27 mouse cellular contexts compared by ENCODE assay signal in genomic region chr1:151250109-151250508, GRCm38 (mm10). TPM values are rescaled to one million over a fixed set of nuclear protein-coding genes. Genes with fewer than 3 reads are reported as not detected.
DNase-seq lines count a peak whose midpoint lies in the region; ATAC-seq and TF ChIP-seq lines count a peak whose summit lies in the region.
"Had no signal": no experiment of that assay in that cellular context is flagged by ENCODE, and none has a peak within 500 bp of the region (broad histone marks: within the 10 kb centered on the region; RNA-seq: fewer than 3 reads in every experiment).

No protein-coding gene starts in this region.

- TF ChIP-seq CTCF in liver, adult 2 months (IDR thresholded peaks at IDR 0.05; ENCODE audit: low read depth, low read length): no peak
- TF ChIP-seq CTCF in C2C12 (IDR thresholded peaks at IDR 0.05; ENCODE audit: control insufficient read depth, insufficient read depth, insufficient read length): no peak

- no peak overlapping the region for H3K4me2 ChIP-seq in liver, embryonic 11.5 days
- H3K4me2 ChIP-seq in midbrain, embryonic 14.5 days (ENCODE audit: low read length): no peak overlapping the region
- H3K4me2 ChIP-seq: hindbrain, embryonic 12.5 days had no signal

- H3K36me3 ChIP-seq in liver, adult 2 months (ENCODE audit: control insufficient read depth, insufficient read depth, low read length): no peaks in the 10 kb centered on the region
- H3K36me3 ChIP-seq in liver, embryonic 11.5 days (ENCODE audit: control insufficient read depth, insufficient read depth, low read length): no peaks in the 10 kb centered on the region
- H3K36me3 ChIP-seq in C2C12 (ENCODE audit: control insufficient read depth, insufficient read depth): peaks cover 9% of the 10 kb centered on the region
- no peaks in the 10 kb centered on the region for H3K36me3 ChIP-seq in ES-E14 (ENCODE audit: control insufficient read depth, insufficient read depth, low read length, poor library complexity, severe bottlenecking)
- no peaks in the 10 kb centered on the region for H3K36me3 ChIP-seq in macrophage (ENCODE audit: inconsistent target)
- H3K36me3 ChIP-seq in midbrain, embryonic 14.5 days (ENCODE audit: control insufficient read depth, insufficient read depth, low read length): no peaks in the 10 kb centered on the region
- H3K36me3 ChIP-seq: hindbrain, embryonic 12.5 days; limb, embryonic 13.5 days; lung, embryonic 15.5 days; stomach, embryonic 15.5 days had no signal

- in situ Hi-C loops in ES-E14 (cut with MboI; ENCODE audit: low sequenced_read_pairs in 2 of 2, unreplicated experiment in 2 of 2): no loop called here

- ATAC-seq in liver, embryonic 11.5 days (replicated peaks; ENCODE audit: low FRiP score): no peak
- no peak for ATAC-seq in midbrain, embryonic 14.5 days (ENCODE audit: low FRiP score, low TSS enrichment)
- ATAC-seq: forebrain, embryonic 16.5 days had no signal

- DNase-seq in liver, adult 2 months (ENCODE audit: extremely low read depth, low read depth, low spot score): no peak
- no peak for DNase-seq in liver, embryonic 11.5 days (ENCODE audit: low spot score)
- DNase-seq in ES-E14 (ENCODE audit: low read depth, low spot score): no peak
- DNase-seq in adrenal gland, postnatal 36 days: no peak
- no peak for DNase-seq in midbrain, embryonic 14.5 days
- DNase-seq: cerebellum, adult 8-10 months had no signal

- no peak overlapping the region for H3K27ac ChIP-seq in liver, adult 2 months (replicated peaks; ENCODE audit: insufficient read depth, low read depth, low read length)
- H3K27ac ChIP-seq in liver, embryonic 11.5 days (ENCODE audit: low read depth, low read length): no peak overlapping the region
- H3K27ac ChIP-seq in ES-E14 (ENCODE audit: insufficient read depth, low read depth, low read length, poor library complexity, severe bottlenecking) (no peak overlapping the region), macrophage (peak overlapping the region; percentile 89)
- H3K27ac ChIP-seq in midbrain, embryonic 14.5 days (replicated peaks; ENCODE audit: low read depth, low read length): no peak overlapping the region
- H3K27ac ChIP-seq: hindbrain, embryonic 12.5 days; limb, embryonic 13.5 days; lung, embryonic 15.5 days; stomach, embryonic 15.5 days had no signal

- H3K4me1 ChIP-seq in liver, adult 2 months (ENCODE audit: control insufficient read depth, insufficient read depth, low read length): no peaks in the 10 kb centered on the region
- H3K4me1 ChIP-seq in liver, embryonic 11.5 days (replicated peaks; ENCODE audit: control insufficient read depth, insufficient read depth, low read length): 0 out of 2 replicates have a peak, but pooled peaks cover 5% of the 10 kb centered on the region
- peaks cover 7 to 10% of the 10 kb centered on the region in 2 experiments; a peak in 2 of 4 replicates for H3K4me1 ChIP-seq in ES-E14 (ENCODE audit: control insufficient read depth in 2 of 2, insufficient read depth in 2 of 2, low read length in 2 of 2, poor library complexity in 1 of 2)
- no peaks in the 10 kb centered on the region for H3K4me1 ChIP-seq in midbrain, embryonic 14.5 days (ENCODE audit: control insufficient read depth, insufficient read depth, low read length)
- H3K4me1 ChIP-seq: lung, embryonic 15.5 days; stomach, embryonic 15.5 days had no signal

- H3K27me3 ChIP-seq in liver, adult 2 months (ENCODE audit: control insufficient read depth, insufficient read depth, low read length): no peaks in the 10 kb centered on the region
- H3K27me3 ChIP-seq in liver, embryonic 11.5 days (replicated peaks; ENCODE audit: control insufficient read depth, insufficient read depth, low read length): no peaks in the 10 kb centered on the region
- no peaks in the 10 kb centered on the region for H3K27me3 ChIP-seq in C2C12 (ENCODE audit: control insufficient read depth, insufficient read depth, insufficient read length)
- no peaks in the 10 kb centered on the region for H3K27me3 ChIP-seq in midbrain, embryonic 14.5 days (ENCODE audit: control insufficient read depth, insufficient read depth, low read length)
- H3K27me3 ChIP-seq: hindbrain, embryonic 12.5 days; limb, embryonic 13.5 days; lung, embryonic 15.5 days; stomach, embryonic 15.5 days had no signal

- TF ChIP-seq POLR2A in liver, adult 2 months (IDR thresholded peaks at IDR 0.05; ENCODE audit: extremely low read depth, insufficient read depth, low read length): no peak

- H3ac ChIP-seq in C2C12 (ENCODE audit: control insufficient read depth, insufficient read length, low read depth): no peak overlapping the region

- H3K4me3 ChIP-seq in liver, adult 2 months (ENCODE audit: insufficient read depth, low read depth, low read length): peak overlapping the region; percentile 37
- no peak overlapping the region for H3K4me3 ChIP-seq in liver, embryonic 11.5 days (ENCODE audit: low read depth, low read length)
- H3K4me3 ChIP-seq in C2C12 (ENCODE audit: insufficient read depth, poor library complexity, severe bottlenecking) (peak overlapping the region; percentile 0), ES-E14 (ENCODE audit: insufficient read depth in 1 of 2, low read depth in 1 of 2, low read length in 2 of 2, poor library complexity in 1 of 2, severe bottlenecking in 1 of 2) (no peak overlapping the region), macrophage (ENCODE audit: inconsistent target) (peak overlapping the region; percentile 25)
- H3K4me3 ChIP-seq in midbrain, embryonic 14.5 days (replicated peaks; ENCODE audit: low read depth, low read length): no peak overlapping the region
- H3K4me3 ChIP-seq: hindbrain, embryonic 12.5 days; limb, embryonic 13.5 days; stomach, embryonic 15.5 days had no signal

- H3K9ac ChIP-seq in liver, adult 2 months (ENCODE audit: low read depth, low read length): no peak overlapping the region
- no peak overlapping the region for H3K9ac ChIP-seq in liver, embryonic 11.5 days (ENCODE audit: low read depth, low read length)
- no peak overlapping the region for H3K9ac ChIP-seq in ES-E14 (ENCODE audit: insufficient read depth, low read depth, low read length, poor library complexity, severe bottlenecking)
- no peak overlapping the region for H3K9ac ChIP-seq in midbrain, embryonic 14.5 days (replicated peaks; ENCODE audit: low read length)
- H3K9ac ChIP-seq: hindbrain, embryonic 12.5 days; limb, embryonic 13.5 days; lung, embryonic 15.5 days; stomach, embryonic 15.5 days had no signal

- H3K79me3 ChIP-seq in C2C12 (ENCODE audit: low read depth): no peaks in the 10 kb centered on the region

- no peaks in the 10 kb centered on the region for H3K79me2 ChIP-seq in liver, adult 2 months (ENCODE audit: control insufficient read depth, insufficient read depth, low read length)
- H3K79me2 ChIP-seq in C2C12 (ENCODE audit: control insufficient read depth, insufficient read depth) (peaks cover 15% of the 10 kb centered on the region), macrophage (ENCODE audit: inconsistent target) (peaks cover 27% of the 10 kb centered on the region)

- WGBS in liver, adult 2 months: 94% methylated on average over 3 of the region's 3 CpGs
- whole genome bisulfite sequencing in liver, embryonic 11.5 days: 89% methylated on average over 3 of the region's 3 CpGs
- WGBS in macrophage (ENCODE audit: missing documents): 41% methylated on average over 3 of the region's 3 CpGs
- 93% methylated on average over 3 of the region's 3 CpGs for WGBS in midbrain, embryonic 14.5 days

- no peaks in the 10 kb centered on the region for H3K9me3 ChIP-seq in liver, embryonic 11.5 days (ENCODE audit: control insufficient read depth, low read length)
- H3K9me3 ChIP-seq in ES-E14 (ENCODE audit: control insufficient read depth, insufficient read depth, low read depth, low read length): no peaks in the 10 kb centered on the region
- no peaks in the 10 kb centered on the region for H3K9me3 ChIP-seq in midbrain, embryonic 14.5 days (ENCODE audit: control insufficient read depth, low read length)
- H3K9me3 ChIP-seq: hindbrain, embryonic 12.5 days; limb, embryonic 13.5 days; lung, embryonic 15.5 days; stomach, embryonic 15.5 days had no signal

RNA-seq across cellular contexts. Expression of gene Gm47996, which starts 40.2 kb away (rescaled TPM):
- not detected in 2 replicates for total RNA-seq in liver, adult 2 months (2014; rRNA removed)
- not detected in 2 replicates for polyA plus RNA-seq in liver, adult 2 months (2012; rRNA removed)
- 0.26 and 0.27 TPM in 2 replicates for polyA plus RNA-seq in liver, embryonic 11.5 days (2014; fragmentation: Nextera tagmentation; extraction: Ambion mirVana)
- not detected for polyA plus RNA-seq in C2C12 (2012; fragmentation: generic; extraction: Trizol)
- total RNA-seq in ES-E14 (2012; rRNA removed): 0.40 and 1.2 TPM in 2 replicates
- not detected for total RNA-seq in macrophage (2018; cell fraction: chromatin; rRNA removed)
- total RNA-seq in macrophage (2018; cell fraction: cytosol; rRNA removed): not detected
- not detected for total RNA-seq in macrophage (2018; cell fraction: nucleus; rRNA removed)
- polyA plus RNA-seq in macrophage (2018): not detected in 3 replicates
- total RNA-seq in adrenal gland, postnatal 36 days (2021): not detected
- polyA plus RNA-seq in midbrain, embryonic 14.5 days (2014; fragmentation: Nextera tagmentation; extraction: Ambion mirVana): not detected in 2 replicates
- total RNA-seq: adrenal gland, postnatal 4 days; heart, postnatal 14 days; layer of hippocampus, postnatal 14 days; left cerebral cortex, postnatal 10 days; megakaryocyte, adult 5-6 weeks; neutrophil, adult 5-6 weeks had no signal
- polyA plus RNA-seq: embryonic facial prominence, embryonic 11.5 days; forebrain, embryonic 16.5 days; hindbrain, embryonic 12.5 days; inflammation-experienced regulatory T-cells, adult 6 months; kidney, embryonic 14.5 days; limb, embryonic 13.5 days; lung, embryonic 15.5 days; midbrain, embryonic 16.5 days; stomach, embryonic 15.5 days; thymus, postnatal 0 days had no signal

RNA-seq across cellular contexts. Expression of gene 3110040M04Rik, which starts 46.2 kb away (rescaled TPM):
- not detected in 2 replicates for total RNA-seq in liver, adult 2 months (2014; rRNA removed)
- polyA plus RNA-seq in liver, adult 2 months (2012; rRNA removed): not detected in 2 replicates
- 1.0 and 1.2 TPM in 2 replicates for polyA plus RNA-seq in liver, embryonic 11.5 days (2014; fragmentation: Nextera tagmentation; extraction: Ambion mirVana)
- polyA plus RNA-seq in C2C12 (2012; fragmentation: generic; extraction: Trizol): not detected
- 0.58 and 0.62 TPM in 2 replicates for total RNA-seq in ES-E14 (2012; rRNA removed)
- total RNA-seq in macrophage (2018; cell fraction: chromatin; rRNA removed): not detected
- total RNA-seq in macrophage (2018; cell fraction: cytosol; rRNA removed): not detected
- not detected for total RNA-seq in macrophage (2018; cell fraction: nucleus; rRNA removed)
- not detected in 3 replicates for polyA plus RNA-seq in macrophage (2018)
- total RNA-seq in adrenal gland, postnatal 36 days (2021): not detected
- not detected in 2 replicates for polyA plus RNA-seq in midbrain, embryonic 14.5 days (2014; fragmentation: Nextera tagmentation; extraction: Ambion mirVana)
- total RNA-seq: adrenal gland, postnatal 4 days; common myeloid progenitor, adult 5-6 weeks; heart, postnatal 14 days; layer of hippocampus, postnatal 14 days; left cerebral cortex, postnatal 10 days; neutrophil, adult 5-6 weeks had no signal
- polyA plus RNA-seq: embryonic facial prominence, embryonic 11.5 days; forebrain, embryonic 16.5 days; gonadal fat pad, adult 2 months; inflammation-experienced regulatory T-cells, adult 6 months; limb, embryonic 13.5 days; lung, embryonic 15.5 days; midbrain, embryonic 16.5 days; spleen, adult 2 months; thymus, postnatal 0 days had no signal

RNA-seq across cellular contexts. Expression of gene Gm47995, which starts 51.9 kb away (rescaled TPM):
- not detected in 2 replicates for total RNA-seq in liver, adult 2 months (2014; rRNA removed)
- not detected in 2 replicates for polyA plus RNA-seq in liver, adult 2 months (2012; rRNA removed)
- polyA plus RNA-seq in liver, embryonic 11.5 days (2014; fragmentation: Nextera tagmentation; extraction: Ambion mirVana): 0.36 and 0.52 TPM in 2 replicates
- polyA plus RNA-seq in C2C12 (2012; fragmentation: generic; extraction: Trizol) (0.05 TPM), macrophage (2018) (not detected in 3 replicates)
- total RNA-seq in ES-E14 (2012; rRNA removed): 1.3 and 1.7 TPM in 2 replicates
- total RNA-seq in macrophage (2018; cell fraction: chromatin; rRNA removed): not detected
- total RNA-seq in macrophage (2018; cell fraction: cytosol; rRNA removed): not detected
- total RNA-seq in macrophage (2018; cell fraction: nucleus; rRNA removed): not detected
- total RNA-seq in adrenal gland, postnatal 36 days (2021): not detected
- polyA plus RNA-seq in midbrain, embryonic 14.5 days (2014; fragmentation: Nextera tagmentation; extraction: Ambion mirVana): not detected in 2 replicates
- total RNA-seq: adrenal gland, postnatal 4 days; common myeloid progenitor, adult 5-6 weeks; heart, postnatal 14 days; layer of hippocampus, postnatal 14 days; left cerebral cortex, postnatal 10 days; neutrophil, adult 5-6 weeks had no signal
- polyA plus RNA-seq: embryonic facial prominence, embryonic 11.5 days; forebrain, embryonic 16.5 days; hindbrain, embryonic 12.5 days; inflammation-experienced regulatory T-cells, adult 6 months; limb, embryonic 13.5 days; lung, embryonic 15.5 days; midbrain, embryonic 16.5 days; thymus, postnatal 0 days had no signal

RNA-seq across cellular contexts. Expression of gene Gm8947, which starts 57.9 kb away (rescaled TPM):
- total RNA-seq in liver, adult 2 months (2014; rRNA removed): not detected in 2 replicates
- not detected in 2 replicates for polyA plus RNA-seq in liver, adult 2 months (2012; rRNA removed)
- polyA plus RNA-seq in liver, embryonic 11.5 days (2014; fragmentation: Nextera tagmentation; extraction: Ambion mirVana): 0.55 and 1.1 TPM in 2 replicates
- polyA plus RNA-seq in C2C12 (2012; fragmentation: generic; extraction: Trizol): 0.05 TPM
- 0.49 and 0.58 TPM in 2 replicates for total RNA-seq in ES-E14 (2012; rRNA removed)
- not detected for total RNA-seq in macrophage (2018; cell fraction: chromatin; rRNA removed)
- total RNA-seq in macrophage (2018; cell fraction: cytosol; rRNA removed): not detected
- not detected for total RNA-seq in macrophage (2018; cell fraction: nucleus; rRNA removed)
- not detected in 3 replicates for polyA plus RNA-seq in macrophage (2018)
- not detected for total RNA-seq in adrenal gland, postnatal 36 days (2021)
- polyA plus RNA-seq in midbrain, embryonic 14.5 days (2014; fragmentation: Nextera tagmentation; extraction: Ambion mirVana): not detected in 2 replicates
- total RNA-seq: common myeloid progenitor, adult 5-6 weeks; heart, postnatal 14 days; layer of hippocampus, postnatal 14 days; left cerebral cortex, postnatal 10 days; neutrophil, adult 5-6 weeks had no signal
- polyA plus RNA-seq: forebrain, embryonic 16.5 days; hindbrain, embryonic 12.5 days; inflammation-experienced regulatory T-cells, adult 6 months; limb, embryonic 13.5 days; midbrain, embryonic 16.5 days; thymus, postnatal 0 days had no signal

Comparison
In these comparisons a context has a peak if more than half of its experiments do, and no peak if none do; other contexts are left out.
1. H3K4me3 ChIP-seq: peak in liver, adult 2 months (single experiment), C2C12 (single experiment) and macrophage (single experiment); none in liver, embryonic 11.5 days (single experiment), ES-E14 (0 of 2) and midbrain, embryonic 14.5 days (single experiment).